Mouse (Mus musculus) ES-E14 (cell line): Measurements from ENCODE around the gene Nnat. TPM values are rescaled to one million over a fixed set of nuclear protein-coding genes. Genes with fewer than 3 reads are reported as not detected.

Experiments
- DNase-seq: peaks from one replicate; pipeline ENCODE4 v3.0.0-alpha.2; 2013; ENCODE audit warnings: low read depth, low spot score
- H3K27ac ChIP-seq: 2 replicates; pipeline ENCODE4 v1.5.1; 2012; ENCODE audit warnings: low read depth, mild to moderate bottlenecking, low read length, moderate library complexity, mixed read lengths; ENCODE audit not compliant: poor library complexity, insufficient read depth, severe bottlenecking
- H3K36me3 ChIP-seq: 2 replicates; pipeline ENCODE4 v1.6.1; 2012; ENCODE audit warnings: mild to moderate bottlenecking, low read length, moderate library complexity, mixed read lengths; ENCODE audit not compliant: control insufficient read depth, poor library complexity, insufficient read depth, severe bottlenecking
- H3K4me1 ChIP-seq, 2 experiments: fragments of 150-350 bp in 1 of 2; sonication (generic) in 1 of 2; 2 replicates each; pipeline ENCODE4 v1.6.1; 2012; ENCODE audit warnings: low read length in 2 of 2, mild to moderate bottlenecking in 1 of 2, mixed read lengths in 1 of 2; ENCODE audit not compliant: control insufficient read depth in 2 of 2, insufficient read depth in 2 of 2, poor library complexity in 1 of 2
- H3K4me3 ChIP-seq, 2 experiments: fragments of 150-350 bp in 1 of 2; sonication (generic) in 1 of 2; 2 replicates each; pipeline ENCODE4 v1.5.1; 2012; ENCODE audit warnings: low read length in 2 of 2, low read depth in 1 of 2, mild to moderate bottlenecking in 1 of 2, mixed read lengths in 1 of 2; ENCODE audit not compliant: insufficient read depth in 1 of 2, poor library complexity in 1 of 2, severe bottlenecking in 1 of 2
- H3K9ac ChIP-seq: 2 replicates; pipeline ENCODE4 v1.6.1; 2012; ENCODE audit warnings: low read depth, mild to moderate bottlenecking, low read length, mixed read lengths; ENCODE audit not compliant: poor library complexity, insufficient read depth, severe bottlenecking
- H3K9me3 ChIP-seq: fragments of 150-350 bp; sonication (generic); 2 replicates; pipeline ENCODE4 v1.6.1; 2012; ENCODE audit warnings: low read depth, mild to moderate bottlenecking, low read length; ENCODE audit not compliant: control insufficient read depth, insufficient read depth
- CHD2 ChIP-seq: IDR thresholded peaks from 2 replicates; pipeline ENCODE4 v1.6.1; 2014; ENCODE audit warnings: mild to moderate bottlenecking, low read depth, low read length, inconsistent platforms
- HCFC1 ChIP-seq: IDR thresholded peaks from 2 replicates; pipeline ENCODE4 v1.6.1; 2012; ENCODE audit warnings: low read length, inconsistent platforms, borderline replicate concordance; ENCODE audit not compliant: insufficient read depth
- MAFK ChIP-seq: IDR thresholded peaks from 2 replicates; pipeline ENCODE4 v1.6.1; 2014; ENCODE audit warnings: mild to moderate bottlenecking, low read depth, low read length, inconsistent platforms; ENCODE audit not compliant: insufficient read depth
- ZC3H11A ChIP-seq: IDR thresholded peaks from 2 replicates; pipeline ENCODE4 v1.6.1; 2012; ENCODE audit warnings: low read depth, mild to moderate bottlenecking, inconsistent platforms, low read length, borderline replicate concordance
- ZNF384 ChIP-seq: IDR thresholded peaks from 2 replicates; pipeline ENCODE4 v1.6.1; 2012; ENCODE audit warnings: low read depth, low read length, inconsistent platforms
- in situ Hi-C, 2 experiments: fragments of 600-800 bp; cut with MboI; formaldehyde crosslinking; loops; one replicate each; pipeline ENCODE4 v1.15.1; 2025; ENCODE audit warnings: low sequenced_read_pairs in 2 of 2, inconsistent platforms in 1 of 2; ENCODE audit not compliant: unreplicated experiment in 2 of 2
- total RNA-seq: library from RNA; depleted of rRNA; stranded (reverse); fragments of 300-350 nt; gene quantifications from 2 replicates; pipeline ENCODE4 v1.2.3, GENCODE M21; 2012

Gene Nnat
- total RNA-seq, 1 experiment = 117 TPM

DNA sequence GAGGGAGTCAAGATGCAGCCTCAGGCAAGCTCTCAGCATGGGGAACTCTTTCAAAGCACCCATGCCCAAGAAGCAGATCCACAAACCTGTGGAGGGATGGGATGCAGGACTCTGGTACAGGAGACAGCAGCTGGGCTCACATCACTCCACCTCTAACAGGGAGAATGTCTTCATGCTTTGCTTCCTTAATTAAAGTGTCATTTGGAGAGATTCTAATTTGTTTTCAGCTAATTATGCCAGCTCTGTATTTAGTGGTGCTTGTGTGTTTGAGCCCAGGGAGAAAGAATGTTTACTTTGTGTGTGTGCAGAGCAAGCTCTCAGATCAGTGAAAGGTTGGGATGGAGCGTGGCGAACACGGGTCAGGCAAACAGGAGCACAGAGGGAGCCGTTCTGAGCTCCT is 17.5 kb upstream of the Nnat start:
- TF ChIP-seq ZNF384 (no peak), MAFK (no peak), ZC3H11A (no peak), HCFC1 (no peak), CHD2 (no peak)
- H3K4me3 ChIP-seq = no peak overlapping the region
- no peak for DNase-seq
- H3K9me3 ChIP-seq = no peaks in the 10 kb centered on the region
- H3K27ac ChIP-seq = no peak overlapping the region
- H3K4me1 ChIP-seq = no peaks in the 10 kb centered on the region; a peak in 1 of 4 replicates
- peaks cover 2% of the 10 kb centered on the region; the same call in 1 of the 2 replicates for H3K36me3 ChIP-seq
- H3K9ac ChIP-seq = no peak overlapping the region
- in situ Hi-C loops = no loop called here

DNA sequence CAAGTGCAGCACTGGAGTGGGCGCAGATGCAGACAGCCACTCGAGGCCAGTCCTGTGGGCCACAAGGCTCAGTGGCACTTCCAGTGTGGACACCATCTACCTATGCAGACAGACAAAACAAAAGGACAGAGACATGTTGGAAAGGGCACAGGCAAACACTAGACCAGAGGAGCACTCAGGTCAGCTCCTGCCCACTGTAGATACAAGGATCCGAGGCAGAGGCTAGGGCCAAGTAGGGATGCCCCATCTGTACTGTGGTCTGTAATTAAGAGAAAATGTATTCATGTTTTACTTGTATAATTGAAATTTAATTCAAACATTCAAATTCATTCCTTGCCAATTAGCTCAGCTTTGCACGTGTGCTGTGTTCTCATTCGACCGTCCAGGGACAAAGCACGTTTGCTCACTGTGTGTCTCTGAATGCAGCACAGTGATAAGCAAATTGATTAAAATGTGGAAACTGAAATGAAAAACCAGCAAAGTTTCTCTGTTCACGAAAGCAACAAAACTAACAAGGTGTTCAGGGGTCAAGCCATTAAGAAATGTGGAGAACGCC is 15.5 kb upstream of the Nnat start:
- no peak for TF ChIP-seq ZNF384
- no peak for TF ChIP-seq ZC3H11A
- no peak for TF ChIP-seq MAFK
- TF ChIP-seq HCFC1 = no peak
- no peak for TF ChIP-seq CHD2
- no peaks in the 10 kb centered on the region; a peak in 1 of 4 replicates for H3K4me1 ChIP-seq
- DNase-seq = no peak
- H3K9ac ChIP-seq = no peak overlapping the region
- H3K27ac ChIP-seq = no peak overlapping the region
- in situ Hi-C loops = no loop called here
- H3K9me3 ChIP-seq = no peaks in the 10 kb centered on the region
- H3K36me3 ChIP-seq = peaks cover 6% of the 10 kb centered on the region; the same call in 1 of the 2 replicates
- no peak overlapping the region for H3K4me3 ChIP-seq

DNA sequence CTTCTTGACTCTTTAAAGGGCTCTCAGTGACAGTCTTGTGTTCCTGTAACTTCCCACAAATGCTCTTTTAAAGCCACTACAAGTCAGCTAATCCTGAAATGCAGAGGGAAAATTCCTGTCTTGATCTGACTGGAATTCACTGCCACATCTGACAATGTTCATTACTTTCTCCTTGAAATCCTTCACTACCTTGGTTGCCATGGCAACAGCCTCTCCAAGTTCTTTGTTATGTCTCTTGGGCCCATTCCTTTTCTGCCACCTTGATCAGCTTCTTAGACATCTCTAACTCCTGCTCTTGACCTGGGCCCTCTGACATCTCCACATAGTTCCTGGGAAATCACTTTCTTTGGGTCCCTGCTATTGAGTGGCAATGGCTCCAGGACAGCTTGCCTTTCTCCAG is 13.2 kb upstream of the Nnat start:
- in situ Hi-C loops = no loop called here
- H3K9me3 ChIP-seq = no peaks in the 10 kb centered on the region
- no peaks in the 10 kb centered on the region for H3K4me1 ChIP-seq
- H3K4me3 ChIP-seq = no peak overlapping the region
- H3K9ac ChIP-seq = no peak overlapping the region
- no peak for DNase-seq
- H3K36me3 ChIP-seq = peaks cover 6% of the 10 kb centered on the region; the same call in 1 of the 2 replicates
- TF ChIP-seq HCFC1 (no peak), CHD2 (no peak)
- no peak overlapping the region for H3K27ac ChIP-seq

DNA sequence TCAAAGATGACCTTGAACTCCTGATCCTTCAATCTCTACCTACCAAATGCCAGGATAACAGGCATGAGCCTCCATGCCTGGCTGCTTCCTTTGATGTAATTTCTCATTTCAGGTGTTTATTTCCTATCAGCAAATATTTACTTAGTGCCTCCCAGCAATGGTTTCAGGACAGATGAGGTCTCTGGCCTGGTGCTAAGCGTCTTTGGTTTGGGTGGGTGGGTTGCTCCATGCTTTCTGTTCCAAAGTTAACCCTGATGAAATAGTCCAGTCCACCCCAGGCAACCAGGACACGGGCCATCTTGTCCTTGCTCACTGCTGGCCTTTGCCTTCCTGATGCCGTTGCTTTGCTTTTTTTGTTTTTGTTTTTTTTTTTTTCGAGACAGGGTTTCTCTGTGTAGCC is 9.6 kb upstream of the Nnat start:
- Histone ChIP-seq H3K4me3 (no peak overlapping the region), H3K9me3 (no peaks in the 10 kb centered on the region), H3K9ac (no peak overlapping the region), H3K27ac (no peak overlapping the region), H3K36me3 (peaks cover 4% of the 10 kb centered on the region; the same call in 1 of the 2 replicates), H3K4me1 (no peaks in the 10 kb centered on the region)
- in situ Hi-C loops = loop anchor here in 1 of 2 experiments (10.0 kb wide), 1 partner anchor 215 kb away; no protein-coding TSS in a partner anchor
- no peak for TF ChIP-seq CHD2
- TF ChIP-seq ZC3H11A = no peak
- no peak for TF ChIP-seq HCFC1
- TF ChIP-seq ZNF384 = no peak
- TF ChIP-seq MAFK = no peak
- no peak for DNase-seq
